Mouse (Mus musculus) neural tube, embryonic 13.5 days (tissue): ENCODE data around the gene Nol10. TPM values are rescaled to one million over a fixed set of nuclear protein-coding genes. Genes with fewer than 3 reads are reported as not detected.
A peak's percentile ranks its signal among the peaks of the same experiment; 100 is the strongest.

Experiments used
- ATAC-seq: fragments of 200-750 bp; cut with Nextera tagmentation; 2 replicates; pipeline ENCODE4 v1.8.0; 2017; ENCODE audit warnings: low read depth, mild to moderate bottlenecking, moderate TSS enrichment, moderate library complexity
- H3K27ac ChIP-seq: fragments of 300-500 bp; sonication (generic); replicated peaks from 2 replicates; pipeline ENCODE4 v1.5.1; 2015; ENCODE audit warnings: moderate library complexity, mild to moderate bottlenecking, inconsistent platforms
- H3K27me3 ChIP-seq: fragments of 300-500 bp; sonication (generic); 2 replicates; pipeline ENCODE4 v1.6.1; 2015; ENCODE audit warnings: mild to moderate bottlenecking, inconsistent platforms
- H3K36me3 ChIP-seq: fragments of 300-500 bp; sonication (generic); 2 replicates; pipeline ENCODE4 v1.6.1; 2015; ENCODE audit warnings: mild to moderate bottlenecking, inconsistent platforms
- H3K4me1 ChIP-seq: fragments of 300-500 bp; sonication (generic); replicated peaks from 2 replicates; pipeline ENCODE4 v1.6.1; 2015; ENCODE audit warnings: inconsistent platforms
- H3K4me2 ChIP-seq: fragments of 300-500 bp; sonication (generic); 2 replicates; pipeline ENCODE4 v1.6.1; 2015; ENCODE audit warnings: inconsistent platforms, mild to moderate bottlenecking, moderate library complexity
- H3K4me3 ChIP-seq: fragments of 300-500 bp; sonication (generic); 2 replicates; pipeline ENCODE4 v1.5.1; 2015; ENCODE audit warnings: mild to moderate bottlenecking, inconsistent platforms
- H3K9ac ChIP-seq: fragments of 300-500 bp; sonication (generic); 2 replicates; pipeline ENCODE4 v1.6.1; 2015; ENCODE audit warnings: moderate library complexity, mild to moderate bottlenecking, inconsistent platforms
- H3K9me3 ChIP-seq: fragments of 300-500 bp; sonication (generic); 2 replicates; pipeline ENCODE4 v1.6.1; 2016; ENCODE audit warnings: inconsistent platforms
- WGBS: fragments of 180-500 bp; shearing (Covaris S2); methylation state at CpG from one replicate; pipeline ENCODE4 v1.1.7; 2015; 5-methylcytosine and 5-hydroxymethylcytosine counted together
- polyA plus RNA-seq: library from polyadenylated mRNA; unstranded; fragments of >200 nt; fragmentation: Nextera tagmentation; extraction: Ambion mirVana; gene quantifications from 2 replicates; pipeline ENCODE4 v1.2.1, GENCODE M21; 2015

The Nol10 gene
- 21.9 and 25.3 TPM in 2 replicates for polyA plus RNA-seq

DNA sequence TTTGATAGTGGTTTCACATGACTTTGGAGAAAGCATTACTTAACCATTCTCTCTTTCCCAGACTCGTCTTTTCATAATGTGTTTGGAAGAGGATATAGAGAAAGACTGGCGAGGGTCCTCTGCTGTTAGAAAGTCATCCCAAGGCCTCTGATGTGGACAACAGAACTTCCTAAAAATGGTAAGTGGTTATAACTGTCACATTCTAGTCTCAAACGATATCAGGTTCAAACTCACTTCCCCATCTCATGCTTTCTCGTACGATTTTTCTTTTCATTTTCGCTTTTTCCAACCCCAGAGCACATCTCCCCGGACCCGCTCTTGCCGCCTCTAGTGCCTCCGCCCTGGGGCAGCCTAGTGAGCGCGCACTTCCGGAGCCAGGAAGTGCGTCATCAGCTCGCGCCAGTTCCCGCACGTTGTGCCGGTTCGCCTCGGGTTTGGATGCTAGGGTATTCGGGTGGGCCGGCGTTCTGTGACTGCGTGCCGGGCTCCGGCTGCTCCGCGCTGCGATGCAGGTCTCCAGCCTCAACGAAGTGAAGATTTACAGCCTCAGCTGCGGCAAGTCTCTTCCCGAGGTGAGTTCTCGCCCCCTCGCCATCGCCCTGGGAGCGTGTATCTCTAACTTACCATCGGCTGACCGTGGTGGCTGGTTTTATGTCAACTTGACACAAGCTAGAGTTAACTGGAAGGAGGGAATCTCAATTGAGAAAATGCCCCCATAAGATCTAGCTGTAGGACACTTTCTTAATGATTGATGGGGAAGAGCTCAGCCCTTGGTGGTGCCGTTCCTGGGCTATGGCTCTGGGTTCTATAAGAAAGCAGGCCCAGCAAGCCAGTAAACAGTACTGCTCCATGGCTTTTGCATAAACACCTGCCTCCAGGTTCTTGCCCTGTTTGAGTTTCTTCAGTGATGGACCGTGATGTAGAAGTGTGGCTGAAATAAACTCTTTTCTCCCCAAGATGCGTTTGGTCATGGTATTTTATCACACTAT is at the start of gene Nol10:
TSS of gene Nol10 (plus strand) at position 411 of the 989 bp plus-strand sequence.
- H3K4me1 ChIP-seq, result peaks cover 18% of the 10 kb centered on the region
- H3K9ac ChIP-seq, result peak within 1 kb of the TSS; percentile 84
- H3K27me3 ChIP-seq, result no peaks in the 10 kb centered on the region
- H3K4me3 ChIP-seq, result peak within 1 kb of the TSS; percentile 85
- H3K9me3 ChIP-seq, result no peaks in the 10 kb centered on the region
- H3K4me2 ChIP-seq, result peak within 1 kb of the TSS; percentile 78
- peaks cover 27% of the 10 kb centered on the region for H3K36me3 ChIP-seq
- H3K27ac ChIP-seq, result peak within 1 kb of the TSS; percentile 61; the same call in 1 of the 2 replicates
- ATAC-seq, result peak; percentile 97
- under 1% methylated on average over 42 of the region's 42 CpGs for WGBS

DNA sequence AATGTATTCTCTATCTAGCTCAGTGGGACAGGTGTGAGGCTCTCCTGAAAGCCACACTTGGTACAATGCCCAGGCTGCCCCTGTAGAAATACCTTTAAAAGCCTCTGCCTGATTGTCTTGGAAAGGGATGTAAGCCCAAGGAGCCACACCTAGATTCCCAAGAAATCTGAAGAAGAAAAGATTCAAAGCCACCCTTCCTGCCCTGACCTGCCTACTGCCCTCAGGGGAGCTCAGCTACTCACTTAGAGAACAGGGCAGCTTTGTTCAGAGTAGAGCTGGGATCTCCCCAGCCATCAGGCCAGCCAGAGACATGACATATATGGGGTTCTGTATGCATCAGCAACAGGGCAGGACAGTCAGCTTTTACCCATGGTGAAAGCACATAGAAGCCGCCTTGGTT is 48.4 kb upstream of the Nol10 start:
- Histone ChIP-seq H3K9ac (no peak overlapping the region), H3K27ac (no peak overlapping the region), H3K4me2 (no peak overlapping the region), H3K4me3 (no peak overlapping the region), H3K4me1 (no peaks in the 10 kb centered on the region), H3K9me3 (no peaks in the 10 kb centered on the region), H3K27me3 (no peaks in the 10 kb centered on the region), H3K36me3 (no peaks in the 10 kb centered on the region)
- whole genome bisulfite sequencing, result 87% methylated on average over 1 of the region's 1 CpGs
- ATAC-seq, result no peak

DNA sequence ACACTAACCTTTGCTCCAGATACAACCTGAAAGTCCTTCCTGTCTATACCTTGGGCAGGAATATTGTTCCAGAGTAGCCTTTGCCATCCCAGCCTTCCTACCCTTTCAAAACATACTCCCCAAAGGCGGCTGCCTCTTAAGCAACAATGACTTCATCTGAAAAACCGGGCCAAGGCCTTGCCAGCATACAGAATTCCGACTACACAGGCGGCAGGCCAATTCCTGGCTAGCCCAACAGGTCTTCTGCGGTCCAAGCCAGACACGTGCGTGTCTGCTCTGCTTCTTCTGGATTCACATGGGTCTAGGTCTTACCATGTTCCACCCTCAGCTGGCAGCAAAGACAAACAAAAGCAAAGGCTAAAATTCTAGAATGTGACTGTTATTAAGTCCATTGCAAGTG is 42.8 kb upstream of the Nol10 start:
- Histone ChIP-seq H3K4me1 (no peaks in the 10 kb centered on the region), H3K9me3 (no peaks in the 10 kb centered on the region), H3K36me3 (no peaks in the 10 kb centered on the region), H3K27me3 (no peaks in the 10 kb centered on the region), H3K9ac (no peak overlapping the region), H3K4me2 (no peak overlapping the region), H3K27ac (no peak overlapping the region), H3K4me3 (no peak overlapping the region)
- WGBS, result 92% methylated on average over 7 of the region's 7 CpGs
- no peak for ATAC-seq

DNA sequence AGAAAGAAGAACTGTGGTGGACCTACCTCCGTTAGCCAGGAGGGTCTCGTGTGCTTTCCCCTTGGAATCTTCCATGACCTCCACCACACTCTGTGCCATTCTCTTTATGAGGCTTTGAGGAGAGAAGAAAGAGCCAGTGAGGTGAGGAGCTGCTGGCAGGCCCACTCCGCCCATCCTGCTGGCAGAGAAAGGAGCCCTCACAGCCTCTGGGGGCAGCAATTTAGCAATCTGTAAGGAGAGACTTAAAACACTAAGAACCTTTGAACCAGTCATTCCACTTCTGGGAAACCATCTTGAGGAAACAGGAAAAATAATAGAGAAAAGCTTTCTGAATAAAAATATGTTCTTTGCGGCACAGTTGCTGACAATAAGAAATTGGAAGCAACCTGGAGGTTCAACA is 40.0 kb upstream of the Nol10 start:
- Histone ChIP-seq H3K4me3 (no peak overlapping the region), H3K9ac (no peak overlapping the region), H3K9me3 (no peaks in the 10 kb centered on the region), H3K4me1 (no peaks in the 10 kb centered on the region), H3K4me2 (no peak overlapping the region), H3K27ac (no peak overlapping the region), H3K36me3 (no peaks in the 10 kb centered on the region), H3K27me3 (no peaks in the 10 kb centered on the region)
- ATAC-seq, result no peak
- WGBS, result 43% methylated on average over 4 of the region's 4 CpGs

DNA sequence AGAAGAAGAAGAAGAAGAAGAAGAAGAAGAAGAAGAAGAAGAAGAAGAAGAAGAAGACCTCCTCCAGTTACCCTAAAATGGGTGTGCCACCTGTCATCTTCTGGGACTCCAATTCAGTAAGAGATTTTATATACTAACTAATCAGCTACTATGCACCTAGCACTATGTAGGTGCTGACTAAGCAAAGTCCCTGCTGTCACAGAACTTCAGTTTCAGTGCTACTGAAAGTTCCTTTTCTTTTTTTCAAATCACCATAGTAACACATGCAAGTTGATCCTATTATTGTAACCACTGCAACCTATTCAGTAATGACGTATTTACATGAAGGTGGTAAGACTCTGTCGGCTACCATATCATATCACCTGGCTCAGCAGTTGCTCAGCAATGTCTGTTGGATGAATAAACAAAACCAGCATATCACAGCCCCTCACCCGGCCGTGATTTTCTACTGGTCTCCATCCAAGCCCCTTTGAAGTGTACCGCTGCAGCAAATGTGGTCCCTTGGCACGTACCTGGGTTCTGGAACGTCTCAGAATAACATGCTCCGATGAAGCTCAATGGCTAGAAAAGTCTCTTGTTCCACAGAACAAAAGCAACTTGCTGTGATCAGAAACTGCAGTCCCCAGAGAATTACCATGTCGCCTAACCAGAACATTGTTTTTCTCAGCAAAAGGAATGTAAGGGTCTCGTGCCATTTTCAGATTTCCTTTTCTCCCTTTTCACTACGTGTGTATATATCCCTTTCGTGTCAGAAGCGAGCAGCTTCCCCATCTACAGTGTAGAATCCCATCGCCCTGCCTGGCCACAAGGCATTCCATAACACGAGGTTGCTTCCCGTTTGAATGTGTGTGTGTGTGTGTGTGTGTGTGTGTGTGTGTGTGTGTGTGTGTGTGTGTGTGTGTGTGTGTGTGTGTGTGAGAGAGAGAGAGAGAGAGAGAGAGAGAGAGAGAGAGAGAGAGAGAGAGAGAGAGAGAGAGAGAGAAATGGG is 37.1 kb upstream of the Nol10 start:
- ATAC-seq, result no peak
- H3K27me3 ChIP-seq, result no peaks in the 10 kb centered on the region
- 67% methylated on average over 16 of the region's 16 CpGs for WGBS
- H3K9me3 ChIP-seq, result no peaks in the 10 kb centered on the region
- no peaks in the 10 kb centered on the region for H3K36me3 ChIP-seq
- no peak overlapping the region for H3K4me2 ChIP-seq
- H3K9ac ChIP-seq, result no peak overlapping the region
- H3K4me3 ChIP-seq, result no peak overlapping the region
- no peaks in the 10 kb centered on the region for H3K4me1 ChIP-seq
- no peak overlapping the region for H3K27ac ChIP-seq

DNA sequence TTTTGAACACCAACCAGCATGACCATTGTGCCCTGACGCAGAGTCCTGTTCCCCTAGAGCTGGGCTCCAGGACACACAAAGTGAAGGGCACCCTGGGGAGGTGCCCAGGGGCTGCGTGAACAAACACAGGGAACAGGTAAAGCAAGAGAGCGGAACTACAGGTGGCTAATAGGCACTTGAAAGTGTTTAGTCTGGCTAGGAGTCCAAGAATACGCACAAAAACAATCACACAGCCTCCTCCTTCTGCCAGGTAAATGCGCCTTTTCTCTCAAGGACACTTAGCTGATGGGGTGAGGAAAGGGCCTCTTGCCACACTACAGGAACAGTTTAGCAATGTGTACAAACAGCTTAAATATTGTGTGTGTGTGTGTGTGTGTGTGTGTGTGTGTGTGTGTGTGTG is 32.2 kb upstream of the Nol10 start:
- no peak for ATAC-seq
- Histone ChIP-seq H3K9me3 (no peaks in the 10 kb centered on the region), H3K9ac (no peak overlapping the region), H3K4me3 (no peak overlapping the region), H3K36me3 (no peaks in the 10 kb centered on the region), H3K4me2 (no peak overlapping the region), H3K27ac (no peak overlapping the region), H3K27me3 (no peaks in the 10 kb centered on the region), H3K4me1 (no peaks in the 10 kb centered on the region)
- WGBS, result 94% methylated on average over 5 of the region's 5 CpGs

DNA sequence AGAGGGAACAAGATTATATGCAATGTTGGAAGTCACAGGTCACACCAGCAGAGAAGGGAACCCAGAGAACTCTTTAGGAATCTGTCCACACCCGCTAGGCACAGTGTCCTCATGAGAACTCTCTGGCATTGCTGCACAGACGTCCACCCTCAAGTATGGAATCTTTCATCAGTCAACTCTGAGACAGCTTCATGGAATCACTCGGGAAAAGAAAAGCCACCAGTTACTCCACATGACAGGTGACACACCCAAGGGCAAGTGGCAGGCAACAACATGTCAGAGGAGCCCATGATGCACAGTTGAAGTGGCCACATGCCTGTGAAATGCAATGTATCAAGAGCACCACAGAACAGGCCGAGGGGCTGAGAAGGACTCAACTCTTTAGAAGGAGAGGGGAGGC is 30.3 kb upstream of the Nol10 start:
- no peak overlapping the region for H3K4me2 ChIP-seq
- H3K4me1 ChIP-seq, result no peaks in the 10 kb centered on the region
- H3K9ac ChIP-seq, result no peak overlapping the region
- no peaks in the 10 kb centered on the region for H3K9me3 ChIP-seq
- no peak for ATAC-seq
- H3K27ac ChIP-seq, result no peak overlapping the region
- peaks cover 12% of the 10 kb centered on the region for H3K27me3 ChIP-seq
- WGBS, result 76% methylated on average over 4 of the region's 4 CpGs
- no peaks in the 10 kb centered on the region for H3K36me3 ChIP-seq
- H3K4me3 ChIP-seq, result no peak overlapping the region

DNA sequence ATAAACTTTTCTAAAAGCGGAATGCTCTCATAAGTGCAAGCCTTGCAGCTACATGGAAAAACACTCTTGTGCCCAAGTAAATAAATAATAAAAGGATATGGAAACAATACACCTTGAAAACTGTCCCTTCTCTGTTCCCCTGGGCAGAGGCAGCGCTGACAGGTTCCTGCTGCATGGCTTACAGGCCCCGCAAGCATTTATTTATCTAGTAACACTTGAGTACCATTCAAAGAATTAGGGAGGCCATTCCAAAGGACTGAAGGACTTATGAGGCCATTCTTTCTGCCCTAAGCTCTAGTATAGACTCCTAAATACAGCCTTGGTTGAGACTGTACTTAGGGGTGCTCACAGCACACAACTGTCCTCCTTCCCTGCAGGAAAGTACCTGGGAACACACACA is 29.8 kb upstream of the Nol10 start:
- Histone ChIP-seq H3K27me3 (peaks cover 17% of the 10 kb centered on the region), H3K36me3 (no peaks in the 10 kb centered on the region), H3K4me3 (no peak overlapping the region), H3K9ac (no peak overlapping the region), H3K27ac (no peak overlapping the region), H3K4me1 (no peaks in the 10 kb centered on the region), H3K4me2 (no peak overlapping the region), H3K9me3 (no peaks in the 10 kb centered on the region)
- 91% methylated on average over 3 of the region's 3 CpGs for WGBS
- no peak for ATAC-seq

DNA sequence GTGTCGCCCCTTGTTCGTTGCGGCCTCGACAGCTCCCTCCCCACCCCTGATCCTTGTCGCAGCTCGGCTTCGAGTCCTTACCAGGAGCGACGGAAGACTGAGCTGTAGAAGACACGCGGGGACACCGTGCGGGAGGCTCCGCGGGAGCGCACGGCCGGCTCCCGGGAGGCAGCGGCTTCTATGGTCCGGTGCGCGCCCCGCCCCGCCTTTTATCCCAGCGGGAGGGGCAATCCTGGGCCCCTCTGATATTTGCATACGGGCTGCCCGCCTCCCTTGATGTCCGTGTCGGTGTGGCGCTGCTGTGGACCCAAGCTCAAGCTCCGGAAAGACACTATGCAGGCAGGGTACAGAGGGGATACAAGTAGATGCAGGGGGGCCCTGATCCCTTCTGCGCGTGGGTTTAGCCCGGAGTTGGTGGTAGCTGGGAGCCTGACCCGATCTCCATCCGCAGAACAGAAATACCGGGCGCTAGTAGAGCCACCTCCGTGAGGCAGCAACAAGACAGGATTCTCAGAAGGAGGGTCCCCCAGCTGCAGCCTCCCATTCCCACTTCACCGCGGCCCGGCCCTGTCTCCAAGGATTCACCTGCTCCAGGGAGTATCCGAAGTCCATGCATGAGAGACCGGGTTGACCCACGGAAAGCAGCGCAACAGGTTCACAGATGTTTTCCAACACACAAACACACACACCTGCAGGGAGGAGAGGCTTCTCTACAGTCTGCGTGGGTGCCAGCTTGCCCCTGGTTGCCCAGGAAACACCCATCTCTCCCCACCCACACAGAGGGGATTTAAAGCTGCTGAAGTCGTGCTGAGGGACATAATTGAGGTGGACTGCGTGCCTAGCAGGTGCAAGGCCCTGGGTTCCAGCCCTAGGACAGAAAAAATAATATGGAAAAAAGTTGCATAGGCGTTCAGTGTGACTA is 23.4 kb upstream of the Nol10 start:
- Histone ChIP-seq H3K27ac (no peak overlapping the region), H3K4me1 (peaks cover 12% of the 10 kb centered on the region), H3K4me3 (peak overlapping the region; percentile 43), H3K9ac (peak overlapping the region; percentile 62), H3K27me3 (peaks cover 43% of the 10 kb centered on the region), H3K9me3 (no peaks in the 10 kb centered on the region), H3K36me3 (no peaks in the 10 kb centered on the region), H3K4me2 (peak overlapping the region; percentile 85)
- peak; percentile 43 for ATAC-seq
- 3% methylated on average over 51 of the region's 51 CpGs for WGBS

DNA sequence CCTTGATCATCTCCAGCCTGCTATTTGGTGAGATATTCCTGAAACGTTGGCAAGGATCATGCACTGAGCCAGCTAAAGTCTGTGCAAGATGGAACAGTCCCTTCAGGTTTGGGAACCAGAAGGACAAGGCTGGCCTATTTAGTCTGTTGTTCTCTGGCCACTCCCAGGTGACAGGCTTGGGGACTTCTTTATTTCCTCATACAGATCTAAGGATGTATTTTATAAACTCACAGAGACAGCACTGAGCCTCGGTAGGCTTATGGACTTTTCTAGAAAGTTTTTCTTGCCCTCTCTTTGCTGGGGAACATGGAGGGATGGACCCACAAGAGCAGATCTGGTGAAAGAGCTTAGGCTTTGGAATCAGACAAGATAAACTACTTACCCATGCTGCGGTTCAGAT is 19.0 kb upstream of the Nol10 start, which contains the start of gene Atp6v1c2:
TSS of gene Atp6v1c2 (minus strand) at position 101 of the 400 bp plus-strand sequence.
- Histone ChIP-seq H3K36me3 (no peaks in the 10 kb centered on the region), H3K4me1 (peaks cover 11% of the 10 kb centered on the region), H3K27ac (no peak within 1 kb of the TSS), H3K4me3 (no peak within 1 kb of the TSS), H3K9me3 (no peaks in the 10 kb centered on the region), H3K9ac (no peak within 1 kb of the TSS), H3K27me3 (peaks cover 18% of the 10 kb centered on the region), H3K4me2 (no peak within 1 kb of the TSS)
- WGBS, result 72% methylated on average over 3 of the region's 3 CpGs
- no peak for ATAC-seq

DNA sequence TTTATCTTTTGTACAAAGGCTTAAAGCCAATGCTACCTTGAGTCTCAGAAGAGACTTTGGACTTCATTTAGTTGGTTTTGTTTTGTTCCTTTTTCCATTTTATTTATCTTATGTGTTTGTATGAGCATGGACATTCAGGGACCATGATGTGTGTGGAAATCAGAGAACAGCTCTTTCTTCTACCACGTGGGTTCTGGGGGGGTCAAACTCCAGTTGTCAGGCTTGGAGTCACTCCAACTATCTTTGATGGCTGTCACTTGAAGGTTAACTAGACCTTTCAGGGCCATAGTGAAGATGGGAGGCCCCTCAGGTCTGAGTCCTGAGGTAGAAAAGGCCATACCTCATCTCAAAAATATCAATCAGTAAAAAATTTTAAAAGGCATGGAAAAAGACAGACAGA is 14.8 kb upstream of the Nol10 start:
- H3K4me2 ChIP-seq, result no peak overlapping the region
- H3K27ac ChIP-seq, result no peak overlapping the region
- 37% methylated on average over 1 of the region's 1 CpGs for WGBS
- no peaks in the 10 kb centered on the region for H3K9me3 ChIP-seq
- no peaks in the 10 kb centered on the region for H3K36me3 ChIP-seq
- H3K4me1 ChIP-seq, result no peaks in the 10 kb centered on the region
- 0 out of 2 replicates have a peak, but pooled peaks cover 5% of the 10 kb centered on the region for H3K27me3 ChIP-seq
- no peak overlapping the region for H3K9ac ChIP-seq
- H3K4me3 ChIP-seq, result no peak overlapping the region
- ATAC-seq, result no peak
